Mouse (Mus musculus): Measurements from ENCODE around the gene Foxn2. TPM values are rescaled to one million over a fixed set of nuclear protein-coding genes. Genes with fewer than 3 reads are reported as not detected.

The Foxn2 gene
- polyA plus RNA-seq, 1 experiment from 2014 or later: 13.6 TPM

DNA sequence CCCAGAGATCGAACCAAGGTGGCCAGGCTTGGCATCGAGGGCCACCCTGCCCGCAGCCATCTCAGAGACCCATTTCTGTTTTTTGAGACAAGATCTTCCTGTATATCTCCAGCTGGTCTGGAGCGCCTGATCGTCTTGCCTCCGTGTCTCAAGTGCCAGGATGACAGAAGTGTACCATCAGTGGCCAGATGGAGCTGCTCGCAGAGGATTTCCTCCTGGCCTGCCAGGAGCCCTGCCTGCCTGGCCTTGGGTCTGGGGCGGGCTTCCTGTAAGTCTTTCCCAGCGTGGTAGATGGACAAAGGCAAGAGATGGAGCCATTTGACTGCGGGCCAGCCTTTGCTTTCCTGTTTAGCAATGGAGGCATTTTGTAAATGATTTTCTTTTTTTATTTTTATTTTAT lies 66.9 kb downstream of the Foxn2 start:
- ATAC-seq: no peak
- Histone ChIP-seq H3K27ac (ENCODE audit: low read length) (no peak overlapping the region), H3K4me2 (replicated peaks; ENCODE audit: low read depth, low read length) (no peak overlapping the region), H3K27me3 (replicated peaks; ENCODE audit: insufficient read depth, low read length) (no peaks in the 10 kb centered on the region), H3K4me3 (ENCODE audit: low read depth, low read length) (no peak overlapping the region), H3K4me1 (ENCODE audit: insufficient read depth, low read depth, low read length) (no peaks in the 10 kb centered on the region; the same call in 1 of the 2 replicates), H3K9me3 (ENCODE audit: low read length) (no peaks in the 10 kb centered on the region), H3K36me3 (ENCODE audit: insufficient read depth, low read length) (no peaks in the 10 kb centered on the region), H3K9ac (replicated peaks; ENCODE audit: low read depth) (no peak overlapping the region)
- TF ChIP-seq CTCF (IDR thresholded peaks at IDR 0.05) (no peak), EP300 (IDR thresholded peaks at IDR 0.05) (no peak)
- peak; percentile 40 for DNase-seq (ENCODE audit: low spot score)
- WGBS: 60% methylated on average over 10 of the region's 10 CpGs

- Histone ChIP-seq H3K4me1 (ENCODE audit: insufficient read depth, low read depth, low read length) (no peaks in the 10 kb centered on the region; the same call in 1 of the 2 replicates), H3K9ac (replicated peaks; ENCODE audit: low read depth) (peak overlapping the region; percentile 19; the same call in 1 of the 2 replicates), H3K9me3 (ENCODE audit: low read length) (no peaks in the 10 kb centered on the region), H3K4me3 (ENCODE audit: low read depth, low read length) (peak overlapping the region; percentile 15; the same call in 1 of the 2 replicates), H3K4me2 (replicated peaks; ENCODE audit: low read depth, low read length) (peak overlapping the region; percentile 53), H3K27ac (ENCODE audit: low read length) (peak overlapping the region; percentile 80), H3K27me3 (replicated peaks; ENCODE audit: insufficient read depth, low read length) (no peaks in the 10 kb centered on the region), H3K36me3 (ENCODE audit: insufficient read depth, low read length) (no peaks in the 10 kb centered on the region)
- DNase-seq (ENCODE audit: low spot score) (peak; percentile 96), ATAC-seq (peak; percentile 92)
- WGBS: 28% methylated on average over 12 of the region's 12 CpGs
- no peak for TF ChIP-seq CTCF (IDR thresholded peaks at IDR 0.05)
- TF ChIP-seq EP300 (IDR thresholded peaks at IDR 0.05): peak; percentile 85
Observed at GRCm38 (mm10) chr17:88508846-88509508, 68.5 kb downstream of the Foxn2 start.

GRCm38 (mm10) chr17:88509999-88510398 lies 69.5 kb downstream of the Foxn2 start:
- Histone ChIP-seq H3K9me3 (ENCODE audit: low read length) (no peaks in the 10 kb centered on the region), H3K4me2 (replicated peaks; ENCODE audit: low read depth, low read length) (no peak overlapping the region), H3K27me3 (replicated peaks; ENCODE audit: insufficient read depth, low read length) (no peaks in the 10 kb centered on the region), H3K27ac (ENCODE audit: low read length) (peak overlapping the region; percentile 71; the same call in 1 of the 2 replicates), H3K36me3 (ENCODE audit: insufficient read depth, low read length) (no peaks in the 10 kb centered on the region), H3K9ac (replicated peaks; ENCODE audit: low read depth) (no peak overlapping the region), H3K4me1 (ENCODE audit: insufficient read depth, low read depth, low read length) (no peaks in the 10 kb centered on the region; the same call in 1 of the 2 replicates), H3K4me3 (ENCODE audit: low read depth, low read length) (no peak overlapping the region)
- DNase-seq (ENCODE audit: low spot score) (no peak), ATAC-seq (no peak)
- no peak for TF ChIP-seq CTCF (IDR thresholded peaks at IDR 0.05)
- WGBS: 84% methylated on average over 3 of the region's 3 CpGs

- Histone ChIP-seq H3K4me3 (ENCODE audit: low read depth, low read length) (no peak overlapping the region), H3K9ac (replicated peaks; ENCODE audit: low read depth) (no peak overlapping the region), H3K27me3 (replicated peaks; ENCODE audit: insufficient read depth, low read length) (no peaks in the 10 kb centered on the region), H3K4me1 (ENCODE audit: insufficient read depth, low read depth, low read length) (no peaks in the 10 kb centered on the region), H3K4me2 (replicated peaks; ENCODE audit: low read depth, low read length) (no peak overlapping the region), H3K9me3 (ENCODE audit: low read length) (no peaks in the 10 kb centered on the region), H3K36me3 (ENCODE audit: insufficient read depth, low read length) (no peaks in the 10 kb centered on the region), H3K27ac (ENCODE audit: low read length) (peak overlapping the region; percentile 71)
- peak; percentile 95 for DNase-seq (ENCODE audit: low spot score)
- peak; percentile 78 for ATAC-seq
- TF ChIP-seq EP300 (IDR thresholded peaks at IDR 0.05) (peak; percentile 99), CTCF (IDR thresholded peaks at IDR 0.05) (peak; percentile 96)
- WGBS: 26% methylated on average over 10 of the region's 10 CpGs
Observed at GRCm38 (mm10) chr17:88511095-88511551, 70.6 kb downstream of the Foxn2 start.

DNA sequence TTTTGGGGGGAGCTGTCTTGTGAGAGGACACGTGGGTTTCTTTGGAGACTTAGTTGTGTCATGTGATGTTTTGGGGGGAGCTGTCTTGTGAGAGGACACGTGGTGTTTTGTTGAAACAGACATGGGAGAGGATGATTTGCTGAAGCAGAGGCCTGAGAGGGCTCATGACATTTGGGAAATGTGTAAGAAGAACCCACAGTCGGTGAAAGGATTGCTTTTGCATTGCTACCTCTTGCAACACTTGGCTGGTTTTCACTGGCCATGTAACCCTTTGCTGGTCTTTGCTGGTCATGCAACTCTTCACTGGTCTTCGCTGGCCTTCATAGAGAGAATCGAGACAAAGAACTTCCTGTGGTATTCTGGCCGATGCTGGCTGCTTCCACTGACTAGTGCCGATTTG lies 76.0 kb downstream of the Foxn2 start:
- Histone ChIP-seq H3K9ac (replicated peaks; ENCODE audit: low read depth) (no peak overlapping the region), H3K27ac (ENCODE audit: low read length) (no peak overlapping the region), H3K4me1 (ENCODE audit: insufficient read depth, low read depth, low read length) (no peaks in the 10 kb centered on the region), H3K4me3 (ENCODE audit: low read depth, low read length) (no peak overlapping the region), H3K27me3 (replicated peaks; ENCODE audit: insufficient read depth, low read length) (no peaks in the 10 kb centered on the region), H3K36me3 (ENCODE audit: insufficient read depth, low read length) (no peaks in the 10 kb centered on the region), H3K9me3 (ENCODE audit: low read length) (no peaks in the 10 kb centered on the region), H3K4me2 (replicated peaks; ENCODE audit: low read depth, low read length) (no peak overlapping the region)
- WGBS: 64% methylated on average over 7 of the region's 7 CpGs
- DNase-seq (ENCODE audit: low spot score) (no peak), ATAC-seq (no peak)
- TF ChIP-seq CTCF (IDR thresholded peaks at IDR 0.05) (no peak), EP300 (IDR thresholded peaks at IDR 0.05) (no peak)

DNA sequence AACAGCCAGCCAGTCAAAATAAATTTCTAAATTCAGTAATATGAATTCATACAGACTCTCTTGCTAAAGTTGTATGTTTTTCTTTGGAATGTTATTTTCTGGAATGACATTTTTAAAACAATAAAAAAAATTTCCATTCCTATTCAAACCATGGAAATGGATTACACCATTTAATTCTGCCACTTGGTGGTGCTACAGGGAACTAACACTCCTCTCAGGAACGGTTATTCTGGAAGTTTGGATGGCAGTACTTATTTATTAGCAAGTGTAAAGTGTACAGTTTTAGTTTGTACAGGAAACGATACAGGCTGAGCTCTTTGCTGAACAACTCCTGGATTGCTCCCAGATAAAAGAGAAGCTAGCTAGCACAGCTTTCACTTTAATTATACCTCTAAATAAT lies 87.3 kb downstream of the Foxn2 start:
- Histone ChIP-seq H3K9ac (replicated peaks; ENCODE audit: low read depth) (no peak overlapping the region), H3K4me2 (replicated peaks; ENCODE audit: low read depth, low read length) (no peak overlapping the region), H3K4me1 (ENCODE audit: insufficient read depth, low read depth, low read length) (0 out of 2 replicates have a peak, but pooled peaks cover 7% of the 10 kb centered on the region), H3K27me3 (replicated peaks; ENCODE audit: insufficient read depth, low read length) (no peaks in the 10 kb centered on the region), H3K9me3 (ENCODE audit: low read length) (no peaks in the 10 kb centered on the region), H3K27ac (ENCODE audit: low read length) (no peak overlapping the region), H3K4me3 (ENCODE audit: low read depth, low read length) (no peak overlapping the region), H3K36me3 (ENCODE audit: insufficient read depth, low read length) (no peaks in the 10 kb centered on the region)
- ATAC-seq (no peak), DNase-seq (ENCODE audit: low spot score) (peak; percentile 84)
- 4% methylated on average over 2 of the region's 2 CpGs for WGBS
- TF ChIP-seq CTCF (IDR thresholded peaks at IDR 0.05) (peak; percentile 71), EP300 (IDR thresholded peaks at IDR 0.05) (no peak)
